Mouse (Mus musculus) testis, adult 2 months (tissue): ENCODE data around the gene Gna15.

Experiments used
- CTCF ChIP-seq: fragments of 200-500 bp; IDR thresholded peaks from 2 replicates; pipeline ENCODE4 v1.5.1; 2012; ENCODE audit warnings: low read depth, mild to moderate bottlenecking, inconsistent platforms, low read length, moderate library complexity; ENCODE audit not compliant: control insufficient read depth, insufficient read depth, insufficient replicate concordance
- POLR2A ChIP-seq: fragments of 200-500 bp; IDR thresholded peaks from 2 replicates; pipeline ENCODE4 v1.6.1; 2012; ENCODE audit warnings: low read depth, mild to moderate bottlenecking, inconsistent platforms, low read length, moderate library complexity; ENCODE audit not compliant: control insufficient read depth

DNA sequence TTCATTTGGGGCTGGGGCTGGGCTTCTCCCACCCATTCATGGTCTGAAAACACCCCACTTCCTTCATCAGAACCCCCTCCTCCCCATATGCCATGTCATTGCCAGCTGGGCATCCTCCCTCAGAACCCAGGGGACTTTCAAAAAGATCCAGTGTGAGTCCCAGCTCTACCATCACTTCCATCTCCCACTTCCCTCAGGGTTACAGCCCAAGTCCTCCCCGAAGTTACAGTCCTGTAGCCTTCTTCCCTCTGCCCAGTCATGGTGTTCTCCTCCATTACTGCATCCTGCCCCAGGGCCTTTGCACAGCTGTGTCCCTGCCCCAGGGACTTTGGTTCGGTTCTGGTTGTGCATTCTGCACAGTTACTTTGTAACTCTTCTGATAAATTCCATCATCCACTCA is 69.9 kb downstream of the Gna15 start:
- TF ChIP-seq POLR2A (no peak), CTCF (no peak)
